In the genomic region with DNA sequence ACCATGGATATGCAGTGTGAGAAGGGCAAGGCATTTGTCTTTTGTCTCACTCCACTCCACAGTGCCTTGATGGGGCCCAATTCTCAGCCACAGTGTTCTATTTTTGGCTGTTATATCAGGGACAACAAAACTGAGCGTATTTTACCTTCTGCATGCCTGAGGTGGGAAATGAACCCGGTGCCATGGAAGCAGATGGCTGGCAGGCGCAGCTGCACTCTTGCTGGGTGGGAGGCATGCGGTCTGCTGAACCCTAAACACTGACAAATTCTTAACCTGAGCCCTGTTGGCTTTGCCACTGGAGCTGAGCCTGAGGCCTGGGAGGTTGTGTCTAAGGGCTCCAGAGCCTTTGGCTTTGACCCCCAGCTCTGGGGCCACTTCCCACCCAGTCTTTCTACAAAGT, we compare ENCODE assay signal across 15 mouse cellular contexts. TPM values are rescaled to one million over a fixed set of nuclear protein-coding genes. Genes with fewer than 3 reads are reported as not detected.
DNase-seq lines count a peak whose midpoint lies in the region; ATAC-seq and TF ChIP-seq lines count a peak whose summit lies in the region.
"Had no signal": no experiment of that assay in that cellular context is flagged by ENCODE, and none has a peak within 500 bp of the region (broad histone marks: within the 10 kb centered on the region; RNA-seq: fewer than 3 reads in every experiment).

No protein-coding gene starts in this region.

- H3K36me3 ChIP-seq in heart, embryonic 12.5 days, result peaks cover 20% of the 10 kb centered on the region
- H3K36me3 ChIP-seq in midbrain, postnatal 0 days (ENCODE audit: insufficient read depth, low read length), result no peaks in the 10 kb centered on the region

- no peak for ATAC-seq in heart, embryonic 12.5 days (ENCODE audit: insufficient number of reproducible peaks, low FRiP score)
- no peak for ATAC-seq in midbrain, postnatal 0 days (ENCODE audit: low FRiP score)
- ATAC-seq: CD4-positive, CD25-positive, alpha-beta regulatory T cell, adult 4 months; intestine, embryonic 15.5 days; liver, postnatal 0 days had no signal

- intact Hi-C loops in left cerebral cortex, adult 2 months (cut with DNase I), result no loop called here
- intact Hi-C loops in left cerebral cortex, postnatal 36 days (cut with DNase I), result loop anchor here (5.0 kb wide), 1 partner anchor 58 kb away; no protein-coding TSS in a partner anchor

- H3K9ac ChIP-seq in heart, embryonic 12.5 days, result 0 out of 2 replicates have a peak overlapping the region, but pooled peaks have one; percentile 28
- H3K9ac ChIP-seq in midbrain, postnatal 0 days (replicated peaks; ENCODE audit: low read length, poor library complexity, severe bottlenecking), result no peak overlapping the region
- H3K9ac ChIP-seq: intestine, embryonic 15.5 days; liver, postnatal 0 days had no signal

- no peak for TF ChIP-seq CTCF in left cerebral cortex, adult 2 months (IDR thresholded peaks at IDR 0.05)
- TF ChIP-seq CTCF in midbrain, postnatal 0 days (IDR thresholded peaks at IDR 0.05), result no peak

- peak overlapping the region; percentile 6; the same call in 1 of the 2 replicates for H3K4me2 ChIP-seq in heart, embryonic 12.5 days
- no peak overlapping the region for H3K4me2 ChIP-seq in midbrain, postnatal 0 days (ENCODE audit: low read depth, low read length, poor library complexity, severe bottlenecking)
- H3K4me2 ChIP-seq: intestine, embryonic 15.5 days had no signal

- DNase-seq in heart, adult 18-20 months, result no peak
- DNase-seq in left cerebral cortex, adult 2 months (ENCODE audit: extremely low spot score in 1 of 2, low spot score in 2 of 2), result no peak
- no peak for DNase-seq in left cerebral cortex, postnatal 36 days (ENCODE audit: low spot score in 2 of 2)
- peak; percentile 56 to 71 for DNase-seq in cerebellum, postnatal 14 days
- DNase-seq in midbrain, postnatal 0 days (ENCODE audit: low spot score), result no peak
- no peak for DNase-seq in spleen, postnatal 4 days (ENCODE audit: low spot score in 2 of 2)
- DNase-seq: adrenal gland, postnatal 25 days; gastrocnemius, postnatal 10 days; liver, postnatal 0 days; thymus, adult 2 months had no signal

- H3K27me3 ChIP-seq in heart, embryonic 12.5 days (replicated peaks), result no peaks in the 10 kb centered on the region
- no peaks in the 10 kb centered on the region for H3K27me3 ChIP-seq in midbrain, postnatal 0 days (ENCODE audit: insufficient read depth, low read length)
- H3K27me3 ChIP-seq: intestine, embryonic 15.5 days had no signal

- H3K27ac ChIP-seq in heart, embryonic 12.5 days (ENCODE audit: poor library complexity, severe bottlenecking), result peak overlapping the region; percentile 78
- peak overlapping the region; percentile 40; the same call in 1 of the 2 replicates for H3K27ac ChIP-seq in left cerebral cortex, adult 2 months
- peak overlapping the region; percentile 59 for H3K27ac ChIP-seq in midbrain, postnatal 0 days (ENCODE audit: low read depth, low read length)
- H3K27ac ChIP-seq: intestine, embryonic 15.5 days; kidney, postnatal 0 days had no signal

- no peak overlapping the region for H3K4me3 ChIP-seq in heart, embryonic 12.5 days
- no peak overlapping the region for H3K4me3 ChIP-seq in left cerebral cortex, adult 2 months
- no peak overlapping the region for H3K4me3 ChIP-seq in midbrain, postnatal 0 days (ENCODE audit: low read depth, low read length)
- H3K4me3 ChIP-seq: intestine, embryonic 15.5 days; myocyte had no signal

- no peaks in the 10 kb centered on the region for H3K9me3 ChIP-seq in heart, embryonic 12.5 days (replicated peaks)
- no peaks in the 10 kb centered on the region for H3K9me3 ChIP-seq in midbrain, postnatal 0 days (ENCODE audit: low read length)
- H3K9me3 ChIP-seq: intestine, embryonic 15.5 days had no signal

- 55% methylated on average over 4 of the region's 4 CpGs for WGBS in heart, embryonic 12.5 days
- 77% methylated on average over 4 of the region's 4 CpGs for WGBS in midbrain, postnatal 0 days

- peaks cover 47% of the 10 kb centered on the region for H3K4me1 ChIP-seq in heart, embryonic 12.5 days (replicated peaks)
- H3K4me1 ChIP-seq in midbrain, postnatal 0 days (ENCODE audit: insufficient read depth, low read length), result peaks cover 10% of the 10 kb centered on the region; the same call in 1 of the 2 replicates

RNA-seq across cellular contexts. Expression of gene Tti1, which starts 42.6 kb away (rescaled TPM):
- polyA plus RNA-seq in heart, embryonic 12.5 days (2016; fragmentation: Nextera tagmentation; extraction: Ambion mirVana), result 28.1 and 30.3 TPM in 2 replicates
- 10 to 100 TPM; 25.8 to 27.1 TPM for total RNA-seq in heart, adult 18-20 months (2021)
- 10 to 100 TPM; 20.6 to 22.7 TPM for total RNA-seq in left cerebral cortex, adult 2 months (2021)
- total RNA-seq in left cerebral cortex, postnatal 36 days (2021), result 10 to 100 TPM; 19.7 to 21.1 TPM
- total RNA-seq in midbrain, postnatal 0 days (2014; rRNA removed), result 13.5 and 20.0 TPM in 2 replicates
- 9.2 and 11.0 TPM in 2 replicates for polyA plus RNA-seq in midbrain, postnatal 0 days (2015; fragmentation: Nextera tagmentation; extraction: Ambion mirVana)

RNA-seq across cellular contexts. Expression of gene Rprd1b, which starts 42.7 kb away (rescaled TPM):
- 32.4 and 36.8 TPM in 2 replicates for polyA plus RNA-seq in heart, embryonic 12.5 days (2016; fragmentation: Nextera tagmentation; extraction: Ambion mirVana)
- 10 to 100 TPM; 26.1 to 33.0 TPM for total RNA-seq in heart, adult 18-20 months (2021)
- 10 to 100 TPM; 58.3 to 61.4 TPM for total RNA-seq in left cerebral cortex, adult 2 months (2021)
- 10 to 100 TPM; 50.9 to 58.1 TPM for total RNA-seq in left cerebral cortex, postnatal 36 days (2021)
- 20.8 and 64.5 TPM in 2 replicates for total RNA-seq in midbrain, postnatal 0 days (2014; rRNA removed)
- polyA plus RNA-seq in midbrain, postnatal 0 days (2015; fragmentation: Nextera tagmentation; extraction: Ambion mirVana), result 19.0 and 20.5 TPM in 2 replicates

Comparison
In these comparisons a context has a peak if more than half of its experiments do, and no peak if none do; other contexts are left out.
1. DNase-seq: peak in cerebellum, postnatal 14 days (2 of 2); none in heart, adult 18-20 months (0 of 2), left cerebral cortex, adult 2 months (0 of 2), left cerebral cortex, postnatal 36 days (0 of 2), midbrain, postnatal 0 days (single experiment) and spleen, postnatal 4 days (0 of 2).
2. Peak in every context shown above with its lines, with median percentiles within 50 percentile points of each other: H3K27ac ChIP-seq.